Mouse (Mus musculus): ENCODE data around the gene Zmat5. TPM values are rescaled to one million over a fixed set of nuclear protein-coding genes. Genes with fewer than 3 reads are reported as not detected.
A peak's percentile ranks its signal among the peaks of the same experiment; 100 is the strongest.

Zmat5 gene
- total RNA-seq, 2 experiments from 2014 or later, result 10.8 to 38.8 TPM

GRCm38 (mm10) chr11:4731781-4732180 lies 27.3 kb downstream of the Zmat5 start:
- ATAC-seq (replicated peaks; ENCODE audit: poor library complexity), result no peak

GRCm38 (mm10) chr11:4734179-4734578 lies 29.7 kb downstream of the Zmat5 start:
- ATAC-seq (replicated peaks; ENCODE audit: poor library complexity), result no peak

GRCm38 (mm10) chr11:4736355-4736754 lies 31.9 kb downstream of the Zmat5 start:
- ATAC-seq (replicated peaks; ENCODE audit: poor library complexity), result no peak

- no peak for ATAC-seq (replicated peaks; ENCODE audit: poor library complexity)
Observed at GRCm38 (mm10) chr11:4737682-4738081, 33.2 kb downstream of the Zmat5 start.

- no peak for ATAC-seq (replicated peaks; ENCODE audit: poor library complexity)
Observed at GRCm38 (mm10) chr11:4738719-4739118, 34.2 kb downstream of the Zmat5 start.

- no peak for ATAC-seq (replicated peaks; ENCODE audit: poor library complexity)
Observed at GRCm38 (mm10) chr11:4740785-4741184, 36.3 kb downstream of the Zmat5 start.

- ATAC-seq (replicated peaks; ENCODE audit: poor library complexity), result no peak
Observed at GRCm38 (mm10) chr11:4744691-4745090, 40.2 kb downstream of the Zmat5 start.

GRCm38 (mm10) chr11:4745969-4746368 lies 41.5 kb downstream of the Zmat5 start:
- no peak for ATAC-seq (replicated peaks; ENCODE audit: poor library complexity)

- ATAC-seq (replicated peaks; ENCODE audit: poor library complexity), result no peak
Observed at GRCm38 (mm10) chr11:4746733-4747132, 42.3 kb downstream of the Zmat5 start, which contains the start of gene Cabp7. Cabp7 (minus strand) TSS chr11:4746778.

GRCm38 (mm10) chr11:4747285-4747684 lies 42.8 kb downstream of the Zmat5 start:
- no peak for ATAC-seq (replicated peaks; ENCODE audit: poor library complexity)

GRCm38 (mm10) chr11:4750263-4750662 lies 45.8 kb downstream of the Zmat5 start:
- ATAC-seq (replicated peaks; ENCODE audit: poor library complexity), result peak; percentile 87

GRCm38 (mm10) chr11:4752836-4753235 lies 48.4 kb downstream of the Zmat5 start:
- no peak for ATAC-seq (replicated peaks; ENCODE audit: poor library complexity)

- no peak for ATAC-seq (replicated peaks; ENCODE audit: poor library complexity)
Observed at GRCm38 (mm10) chr11:4754036-4754435, 49.6 kb downstream of the Zmat5 start.

- no peak for ATAC-seq (replicated peaks; ENCODE audit: poor library complexity)
Observed at GRCm38 (mm10) chr11:4754867-4755266, 50.4 kb downstream of the Zmat5 start.

- peak; percentile 42; the same call in 1 of the 2 replicates for ATAC-seq (replicated peaks; ENCODE audit: poor library complexity)
Observed at GRCm38 (mm10) chr11:4756460-4756859, 52.0 kb downstream of the Zmat5 start.

- no peak for ATAC-seq (replicated peaks; ENCODE audit: poor library complexity)
Observed at GRCm38 (mm10) chr11:4756984-4757788, 52.7 kb downstream of the Zmat5 start.

GRCm38 (mm10) chr11:4757789-4758158 lies 53.3 kb downstream of the Zmat5 start:
- ATAC-seq (replicated peaks; ENCODE audit: poor library complexity), result no peak

- no peak for ATAC-seq (replicated peaks; ENCODE audit: poor library complexity)
Observed at GRCm38 (mm10) chr11:4760438-4760837, 56.0 kb downstream of the Zmat5 start.

- ATAC-seq (replicated peaks; ENCODE audit: poor library complexity), result no peak
Observed at GRCm38 (mm10) chr11:4761991-4762390, 57.5 kb downstream of the Zmat5 start.

GRCm38 (mm10) chr11:4762511-4762910 lies 58.0 kb downstream of the Zmat5 start:
- ATAC-seq (replicated peaks; ENCODE audit: poor library complexity), result no peak

- ATAC-seq (replicated peaks; ENCODE audit: poor library complexity), result no peak
Observed at GRCm38 (mm10) chr11:4763631-4764030, 59.2 kb downstream of the Zmat5 start.

- ATAC-seq (replicated peaks; ENCODE audit: poor library complexity), result no peak
Observed at GRCm38 (mm10) chr11:4764476-4764875, 60.0 kb downstream of the Zmat5 start.

GRCm38 (mm10) chr11:4768399-4768798 lies 63.9 kb downstream of the Zmat5 start:
- ATAC-seq (replicated peaks; ENCODE audit: poor library complexity), result no peak
